ENCODE assay signal across 7 mouse cellular contexts in the genomic region with DNA sequence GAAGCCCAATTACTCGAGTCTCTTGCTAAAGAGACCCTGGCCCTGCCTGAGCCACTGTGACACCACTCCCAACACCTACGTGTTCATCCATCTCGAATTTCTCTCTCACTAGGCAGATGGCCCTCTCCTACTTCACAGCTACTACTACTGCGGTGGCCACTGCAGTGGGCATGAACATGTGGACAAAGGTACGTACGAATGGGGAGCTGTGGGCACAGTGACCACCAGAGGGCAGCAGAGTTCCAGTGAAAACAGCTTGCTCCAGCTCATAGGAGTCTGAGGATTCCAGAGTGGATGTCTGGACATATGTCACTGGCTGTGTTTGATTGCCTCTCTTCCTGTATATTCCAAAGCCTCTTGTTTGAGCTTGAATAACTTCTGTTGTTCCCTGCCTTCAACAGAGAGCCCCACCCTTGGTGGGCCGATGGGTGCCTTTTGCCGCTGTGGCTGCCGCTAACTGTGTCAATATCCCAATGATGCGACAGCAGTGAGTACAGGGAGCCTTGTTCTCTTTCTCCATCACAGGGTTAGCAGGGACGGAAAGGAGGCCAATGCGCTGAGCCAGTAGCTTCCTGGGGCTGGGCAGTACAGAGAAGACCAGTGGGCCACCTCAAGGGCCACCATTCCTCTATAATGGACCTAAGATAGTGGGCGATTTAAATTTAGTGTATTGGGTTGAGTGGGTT. TPM values are rescaled to one million over a fixed set of nuclear protein-coding genes. Genes with fewer than 3 reads are reported as not detected.
A peak's percentile ranks its signal among the peaks of the same experiment; 100 is the strongest.
DNase-seq lines count a peak whose midpoint lies in the region; ATAC-seq and TF ChIP-seq lines count a peak whose summit lies in the region.

No protein-coding gene starts in this region.

- TF ChIP-seq CTCF in kidney, adult 2 months (conservative IDR thresholded peaks at IDR 0.05; ENCODE audit: insufficient read depth, insufficient read length, low read depth, low read length): peak; percentile 98
- peak; percentile 81; the same call in 1 of the 2 replicates for TF ChIP-seq CTCF in spleen, adult 2 months (IDR thresholded peaks at IDR 0.05; ENCODE audit: extremely low read depth, insufficient read depth, insufficient read length, insufficient replicate concordance)

- WGBS in kidney, adult 2 months: 58% methylated on average over 13 of the region's 13 CpGs
- 56% methylated on average over 13 of the region's 13 CpGs for WGBS in limb, embryonic 13.5 days
- 59% methylated on average over 13 of the region's 13 CpGs for WGBS in midbrain, embryonic 16.5 days
- WGBS in spleen, adult 2 months: 66% methylated on average over 13 of the region's 13 CpGs

- no peaks in the 10 kb centered on the region for H3K4me1 ChIP-seq in kidney, adult 2 months (ENCODE audit: control insufficient read depth, insufficient read depth, low read length)
- H3K4me1 ChIP-seq in limb, embryonic 13.5 days: no peaks in the 10 kb centered on the region
- no peaks in the 10 kb centered on the region for H3K4me1 ChIP-seq in midbrain, embryonic 16.5 days (ENCODE audit: control insufficient read depth, insufficient read depth, low read length)
- H3K4me1 ChIP-seq in spleen, adult 2 months (ENCODE audit: control insufficient read depth, insufficient read depth, insufficient read length): no peaks in the 10 kb centered on the region

- H3K36me3 ChIP-seq in kidney, adult 2 months (ENCODE audit: control insufficient read depth, insufficient read depth, low read length): no peaks in the 10 kb centered on the region
- H3K36me3 ChIP-seq in limb, embryonic 13.5 days: peaks cover 78% of the 10 kb centered on the region
- H3K36me3 ChIP-seq in midbrain, embryonic 16.5 days (ENCODE audit: control insufficient read depth, insufficient read depth, low read length): peaks cover 4% of the 10 kb centered on the region
- peaks cover 1% of the 10 kb centered on the region; the same call in 1 of the 2 replicates for H3K36me3 ChIP-seq in spleen, adult 2 months (ENCODE audit: control insufficient read depth, insufficient read depth, low read length)

- H3K4me2 ChIP-seq in limb, embryonic 13.5 days (replicated peaks): no peak overlapping the region
- H3K4me2 ChIP-seq in midbrain, embryonic 16.5 days (ENCODE audit: low read length): no peak overlapping the region

- H3K27me3 ChIP-seq in kidney, adult 2 months (replicated peaks; ENCODE audit: control insufficient read depth, insufficient read depth, low read length): no peaks in the 10 kb centered on the region
- no peaks in the 10 kb centered on the region for H3K27me3 ChIP-seq in limb, embryonic 13.5 days
- no peaks in the 10 kb centered on the region for H3K27me3 ChIP-seq in midbrain, embryonic 16.5 days (ENCODE audit: control insufficient read depth, insufficient read depth, low read depth, low read length)
- no peaks in the 10 kb centered on the region for H3K27me3 ChIP-seq in spleen, adult 2 months (ENCODE audit: control insufficient read depth, insufficient read depth, low read length)

- TF ChIP-seq POLR2A in kidney, adult 2 months (IDR thresholded peaks at IDR 0.05; ENCODE audit: low read depth, low read length): no peak
- TF ChIP-seq POLR2A in spleen, adult 2 months (IDR thresholded peaks at IDR 0.05; ENCODE audit: low read depth, low read length): no peak

- DNase-seq in adrenal gland, adult 8-10 months: peak; percentile 67
- DNase-seq in embryo, embryonic 10.5 days (ENCODE audit: low spot score): peak; percentile 92
- DNase-seq in gastrocnemius, postnatal 36 days: peak; percentile 75 to 80
- DNase-seq in kidney, adult 2 months: peak; percentile 85
- peak in 1 of 2 experiments; percentile 71 for DNase-seq in spleen, adult 2 months (ENCODE audit: low read depth in 1 of 2, low spot score in 2 of 2)

- no peak overlapping the region for H3K4me3 ChIP-seq in kidney, adult 2 months (ENCODE audit: insufficient read depth, low read depth, low read length)
- H3K4me3 ChIP-seq in limb, embryonic 13.5 days: no peak overlapping the region
- H3K4me3 ChIP-seq in midbrain, embryonic 16.5 days (ENCODE audit: low read depth, low read length): no peak overlapping the region
- H3K4me3 ChIP-seq in spleen, adult 2 months (ENCODE audit: extremely low read depth, insufficient read depth, insufficient read length): no peak overlapping the region

- H3K27ac ChIP-seq in kidney, adult 2 months (ENCODE audit: insufficient read depth, low read depth, low read length): no peak overlapping the region
- no peak overlapping the region for H3K27ac ChIP-seq in limb, embryonic 13.5 days
- no peak overlapping the region for H3K27ac ChIP-seq in midbrain, embryonic 16.5 days (ENCODE audit: low read length)
- no peak overlapping the region for H3K27ac ChIP-seq in spleen, adult 2 months (ENCODE audit: insufficient read depth, low read length)

- ATAC-seq in limb, embryonic 13.5 days (ENCODE audit: low FRiP score, low read depth): 0 out of 2 replicates have a peak, but pooled peaks have one; percentile 64
- peak; percentile 71; the same call in 1 of the 2 replicates for ATAC-seq in midbrain, embryonic 16.5 days

- no peak overlapping the region for H3K9ac ChIP-seq in limb, embryonic 13.5 days
- H3K9ac ChIP-seq in midbrain, embryonic 16.5 days (ENCODE audit: low read depth, low read length): no peak overlapping the region

- intact Hi-C loops in gastrocnemius, postnatal 36 days (cut with DNase I): loop anchor here (1.0 kb wide), 1 partner anchor 155 kb away; no protein-coding TSS in a partner anchor

- H3K9me3 ChIP-seq in limb, embryonic 13.5 days: no peaks in the 10 kb centered on the region
- H3K9me3 ChIP-seq in midbrain, embryonic 16.5 days (replicated peaks; ENCODE audit: control insufficient read depth, low read length, poor library complexity, severe bottlenecking): no peaks in the 10 kb centered on the region

RNA-seq across cellular contexts. Expression of a gene that starts 10.9 kb away (rescaled TPM):
- total RNA-seq in adrenal gland, adult 8-10 months (2022): 100 to 1,000 TPM; 149 to 232 (median 189) TPM
- total RNA-seq in gastrocnemius, postnatal 36 days (2021): 10 to 100 TPM; 56.2 to 66.2 TPM
- 60.1 and 60.3 TPM in 2 replicates for polyA plus RNA-seq in kidney, adult 2 months (2012; rRNA removed)
- 47.7 and 49.9 TPM in 2 replicates for polyA plus RNA-seq in limb, embryonic 13.5 days (2015; fragmentation: Nextera tagmentation; extraction: Ambion mirVana)
- polyA plus RNA-seq in midbrain, embryonic 16.5 days (2015; fragmentation: Nextera tagmentation; extraction: Ambion mirVana): 34.0 and 34.8 TPM in 2 replicates
- 37.3 and 42.3 TPM in 2 replicates for polyA plus RNA-seq in spleen, adult 2 months (2012; rRNA removed)

RNA-seq across cellular contexts. Expression of a gene that starts 14.8 kb away (rescaled TPM):
- total RNA-seq in adrenal gland, adult 8-10 months (2022): 10 to 100 TPM in 3 of 4 experiments, 1 to 10 TPM in 1; 7.0 to 16.4 (median 12.0) TPM
- total RNA-seq in gastrocnemius, postnatal 36 days (2021): 1 to 10 TPM; 2.7 to 4.1 TPM
- 18.9 and 23.0 TPM in 2 replicates for polyA plus RNA-seq in kidney, adult 2 months (2012; rRNA removed)
- polyA plus RNA-seq in limb, embryonic 13.5 days (2015; fragmentation: Nextera tagmentation; extraction: Ambion mirVana): 27.8 and 28.1 TPM in 2 replicates
- 9.7 and 12.8 TPM in 2 replicates for polyA plus RNA-seq in midbrain, embryonic 16.5 days (2015; fragmentation: Nextera tagmentation; extraction: Ambion mirVana)
- polyA plus RNA-seq in spleen, adult 2 months (2012; rRNA removed): 3.2 and 4.1 TPM in 2 replicates

RNA-seq across cellular contexts. Expression of a gene that starts 15.0 kb away (rescaled TPM):
- total RNA-seq in adrenal gland, adult 8-10 months (2022): 10 to 100 TPM; 39.0 to 81.8 (median 61.0) TPM
- total RNA-seq in gastrocnemius, postnatal 36 days (2021): 10 to 100 TPM; 44.6 to 60.8 TPM
- 52.5 and 62.8 TPM in 2 replicates for polyA plus RNA-seq in kidney, adult 2 months (2012; rRNA removed)
- polyA plus RNA-seq in limb, embryonic 13.5 days (2015; fragmentation: Nextera tagmentation; extraction: Ambion mirVana): 178 and 183 TPM in 2 replicates
- 213 and 226 TPM in 2 replicates for polyA plus RNA-seq in midbrain, embryonic 16.5 days (2015; fragmentation: Nextera tagmentation; extraction: Ambion mirVana)
- polyA plus RNA-seq in spleen, adult 2 months (2012; rRNA removed): 5.5 and 6.8 TPM in 2 replicates
